Mouse (Mus musculus) brain, embryonic 14.5 days (tissue): ENCODE measurements at regions not wholly inside any gene's neighbourhood (a gene's known extent, or its start where the extent isn't known, plus 50 kb on each side); places are given as distances from the start of the nearest gene placed in this dataset.

Experiments
- CTCF ChIP-seq: fragments of 200-500 bp; IDR thresholded peaks from 2 replicates; pipeline ENCODE4 v1.5.1; 2012; ENCODE audit warnings: inconsistent platforms, mild to moderate bottlenecking, moderate library complexity, borderline replicate concordance; ENCODE audit not compliant: insufficient read depth, insufficient read length; ENCODE audit errors: extremely low read depth
- POLR2A ChIP-seq: fragments of 200-500 bp; IDR thresholded peaks from 2 replicates; pipeline ENCODE4 v1.6.1; 2012; ENCODE audit warnings: mild to moderate bottlenecking, inconsistent platforms, borderline replicate concordance; ENCODE audit not compliant: poor library complexity, insufficient read depth, insufficient read length, severe bottlenecking; ENCODE audit errors: extremely low read depth

DNA sequence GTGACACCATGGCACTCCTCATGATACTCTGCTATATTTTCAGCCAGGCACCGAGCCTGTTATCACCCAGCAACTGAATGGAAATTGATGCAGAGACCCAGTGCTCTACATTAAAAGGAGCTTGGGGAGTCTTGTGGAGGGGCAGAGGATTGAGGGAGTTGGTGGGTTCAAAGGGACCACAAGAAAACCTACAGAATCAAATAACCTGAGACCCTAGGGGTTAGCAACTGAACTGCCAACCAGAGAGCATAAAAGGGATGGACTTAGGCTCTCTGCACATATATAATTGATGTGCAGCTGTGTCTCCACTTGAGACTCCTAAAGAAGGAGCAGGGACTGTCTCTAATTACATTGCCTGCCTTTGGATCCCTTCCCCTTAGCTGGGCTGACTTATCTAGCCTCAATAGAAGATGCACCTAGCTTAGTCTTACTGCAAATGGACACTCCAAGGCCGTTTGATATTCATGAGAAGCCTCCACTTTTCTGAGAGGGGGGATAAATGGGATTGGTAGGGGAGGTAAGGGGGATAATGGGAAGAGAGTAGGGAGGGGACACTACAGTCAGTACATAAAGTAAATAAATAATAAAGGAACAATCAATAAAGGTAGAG, 991.1 kb downstream of the Basp1 start:
- TF ChIP-seq CTCF (no peak), POLR2A (no peak)
